Mouse (Mus musculus) liver, embryonic 14.5 days (tissue): ENCODE data around the gene Gnb5. TPM values are rescaled to one million over a fixed set of nuclear protein-coding genes. Genes with fewer than 3 reads are reported as not detected.

Experiments used
- ATAC-seq: fragments of 200-750 bp; cut with Nextera tagmentation; 2 replicates; pipeline ENCODE4 v1.8.0; 2017; ENCODE audit warnings: moderate number of reproducible peaks, mild to moderate bottlenecking, moderate library complexity; ENCODE audit not compliant: insufficient read depth
- DNase-seq, 3 experiments: peaks; one replicate each; pipeline ENCODE4 v3.0.0-alpha.2; 2012 to 2013; ENCODE audit warnings: low read depth in 3 of 3, low spot score in 3 of 3
- H3K27ac ChIP-seq: fragments of 300-500 bp; sonication (generic); 2 replicates; pipeline ENCODE4 v1.5.1; 2014; ENCODE audit warnings: moderate library complexity, mild to moderate bottlenecking, control low read depth, inconsistent platforms
- H3K27me3 ChIP-seq: fragments of 300-500 bp; sonication (generic); 2 replicates; pipeline ENCODE4 v1.6.1; 2014; ENCODE audit warnings: mild to moderate bottlenecking, low read length, moderate library complexity; ENCODE audit not compliant: control insufficient read depth, insufficient read depth
- H3K36me3 ChIP-seq: fragments of 300-500 bp; sonication (generic); replicated peaks from 2 replicates; pipeline ENCODE4 v1.6.1; 2014; ENCODE audit warnings: low read depth; ENCODE audit not compliant: control insufficient read depth, insufficient read depth
- H3K4me1 ChIP-seq, 2 experiments: fragments of 200-500 bp in 1 of 2; fragments of 300-500 bp in 1 of 2; sonication (generic) in 1 of 2; replicated peaks; 2 replicates each; pipeline ENCODE4 v1.6.1; 2012 to 2014; ENCODE audit warnings: antibody characterized with exemption in 1 of 2, inconsistent platforms in 1 of 2, low read length in 1 of 2; ENCODE audit not compliant: control insufficient read depth in 2 of 2, insufficient read depth in 2 of 2
- H3K4me2 ChIP-seq: fragments of 300-500 bp; sonication (generic); 2 replicates; pipeline ENCODE4 v1.6.1; 2014; ENCODE audit warnings: low read depth, mild to moderate bottlenecking, control low read depth, moderate library complexity
- H3K4me3 ChIP-seq, 2 experiments: fragments of 200-500 bp in 1 of 2; fragments of 300-500 bp in 1 of 2; sonication (generic) in 1 of 2; 2 replicates each; pipeline ENCODE4 v1.5.1; 2012 to 2014; ENCODE audit warnings: low read depth in 2 of 2, low read length in 2 of 2, mild to moderate bottlenecking in 2 of 2, control low read depth in 1 of 2, inconsistent platforms in 1 of 2, moderate library complexity in 1 of 2; ENCODE audit not compliant: insufficient read depth in 1 of 2
- H3K9ac ChIP-seq: fragments of 300-500 bp; sonication (generic); replicated peaks from 2 replicates; pipeline ENCODE4 v1.6.1; 2014; ENCODE audit warnings: mild to moderate bottlenecking, control low read depth, moderate library complexity
- H3K9me3 ChIP-seq: fragments of 300-500 bp; sonication (generic); 2 replicates; pipeline ENCODE4 v1.6.1; 2016; ENCODE audit warnings: low read length, mixed read lengths; ENCODE audit not compliant: control insufficient read depth
- CTCF ChIP-seq: IDR thresholded peaks from 2 replicates; pipeline ENCODE4 v1.5.1; 2016; ENCODE audit warnings: antibody characterized with exemption, low read depth, control low read depth
- EP300 ChIP-seq: IDR thresholded peaks from 2 replicates; pipeline ENCODE4 v1.6.1; 2016; ENCODE audit warnings: antibody characterized with exemption, low read depth
- WGBS: fragments of 180-500 bp; shearing (Covaris S2); extraction: QIAGEN DNeasy Blood & Tissue Kit; methylation state at CpG from one replicate; pipeline ENCODE4 v1.1.7; 2014; ENCODE audit not compliant: insufficient replicate concordance; 5-methylcytosine and 5-hydroxymethylcytosine counted together
- polyA plus RNA-seq, 2 experiments: library from polyadenylated mRNA; depleted of rRNA in 1 of 2; stranded (reverse) in 1 of 2; unstranded in 1 of 2; fragments of >200 nt; fragmentation: Nextera tagmentation in 1 of 2; extraction: Ambion mirVana in 1 of 2; gene quantifications; 2 replicates each; pipeline versions ENCODE4 v1.2.1 to v1.2.3; 2012 to 2014

Gene Gnb5
- polyA plus RNA-seq, 2 experiments, result 0.89 to 1.2 TPM

- 82% methylated on average over 9 of the region's 9 CpGs for WGBS
- H3K27ac ChIP-seq, result no peak overlapping the region
- H3K27me3 ChIP-seq, result no peaks in the 10 kb centered on the region
- H3K4me3 ChIP-seq, result no peak overlapping the region
- no peaks in the 10 kb centered on the region for H3K36me3 ChIP-seq
- no peak overlapping the region for H3K9ac ChIP-seq
- ATAC-seq (no peak), DNase-seq (no peak)
- no peaks in the 10 kb centered on the region for H3K4me1 ChIP-seq
- TF ChIP-seq EP300 (no peak), CTCF (no peak)
- no peaks in the 10 kb centered on the region for H3K9me3 ChIP-seq
- no peak overlapping the region for H3K4me2 ChIP-seq
These were observed 69.5 kb downstream of the Gnb5 start for GRCm38 (mm10) chr9:75375606-75376005.

- TF ChIP-seq CTCF (no peak), EP300 (no peak)
- WGBS, result 33% methylated on average over 1 of the region's 1 CpGs
- ATAC-seq (no peak), DNase-seq (no peak)
- no peaks in the 10 kb centered on the region for H3K27me3 ChIP-seq
- H3K9ac ChIP-seq, result no peak overlapping the region
- H3K4me2 ChIP-seq, result no peak overlapping the region
- H3K4me1 ChIP-seq, result no peaks in the 10 kb centered on the region
- H3K4me3 ChIP-seq, result no peak overlapping the region
- no peaks in the 10 kb centered on the region for H3K36me3 ChIP-seq
- H3K27ac ChIP-seq, result no peak overlapping the region
- H3K9me3 ChIP-seq, result no peaks in the 10 kb centered on the region
These were observed 70.3 kb downstream of the Gnb5 start for GRCm38 (mm10) chr9:75376428-75376827.

- ATAC-seq (no peak), DNase-seq (no peak)
- Histone ChIP-seq H3K27me3 (no peaks in the 10 kb centered on the region), H3K4me1 (no peaks in the 10 kb centered on the region), H3K9ac (no peak overlapping the region), H3K27ac (no peak overlapping the region), H3K4me3 (no peak overlapping the region), H3K4me2 (no peak overlapping the region), H3K9me3 (no peaks in the 10 kb centered on the region), H3K36me3 (no peaks in the 10 kb centered on the region)
- 53% methylated on average over 2 of the region's 2 CpGs for WGBS
- TF ChIP-seq CTCF (no peak), EP300 (no peak)
These were observed 72.7 kb downstream of the Gnb5 start for GRCm38 (mm10) chr9:75378774-75379173.

GRCm38 (mm10) chr9:75382825-75383224, 76.7 kb downstream of the Gnb5 start:
- H3K4me2 ChIP-seq, result no peak overlapping the region
- no peak for TF ChIP-seq CTCF
- H3K9me3 ChIP-seq, result no peaks in the 10 kb centered on the region
- no peak overlapping the region for H3K4me3 ChIP-seq
- H3K4me1 ChIP-seq, result no peaks in the 10 kb centered on the region
- no peaks in the 10 kb centered on the region for H3K27me3 ChIP-seq
- H3K9ac ChIP-seq, result no peak overlapping the region
- H3K36me3 ChIP-seq, result peaks cover 3% of the 10 kb centered on the region; the same call in 1 of the 2 replicates
- no peak overlapping the region for H3K27ac ChIP-seq
- DNase-seq, result no peak
- WGBS, result 74% methylated on average over 14 of the region's 14 CpGs
- ATAC-seq, result no peak

- no peak for DNase-seq
- Histone ChIP-seq H3K4me1 (no peaks in the 10 kb centered on the region), H3K9ac (no peak overlapping the region), H3K4me2 (no peak overlapping the region), H3K9me3 (no peaks in the 10 kb centered on the region), H3K4me3 (no peak overlapping the region), H3K27ac (no peak overlapping the region), H3K27me3 (no peaks in the 10 kb centered on the region), H3K36me3 (peaks cover 4% of the 10 kb centered on the region; the same call in 1 of the 2 replicates)
- ATAC-seq, result no peak
- 59% methylated on average over 9 of the region's 9 CpGs for WGBS
- TF ChIP-seq CTCF (peak; percentile 45), EP300 (no peak)
These were observed 77.7 kb downstream of the Gnb5 start for GRCm38 (mm10) chr9:75383785-75384184.
